Mouse (Mus musculus) thymus, adult 18-20 months (tissue): ENCODE measurements around the gene Vti1a.

ENCODE experiments used
- DNase-seq, 2 experiments: peaks; one replicate each; pipeline ENCODE4 v3.0.0; 2022; ENCODE audit warnings: mixed read lengths in 2 of 2

Gene Vti1a

DNA sequence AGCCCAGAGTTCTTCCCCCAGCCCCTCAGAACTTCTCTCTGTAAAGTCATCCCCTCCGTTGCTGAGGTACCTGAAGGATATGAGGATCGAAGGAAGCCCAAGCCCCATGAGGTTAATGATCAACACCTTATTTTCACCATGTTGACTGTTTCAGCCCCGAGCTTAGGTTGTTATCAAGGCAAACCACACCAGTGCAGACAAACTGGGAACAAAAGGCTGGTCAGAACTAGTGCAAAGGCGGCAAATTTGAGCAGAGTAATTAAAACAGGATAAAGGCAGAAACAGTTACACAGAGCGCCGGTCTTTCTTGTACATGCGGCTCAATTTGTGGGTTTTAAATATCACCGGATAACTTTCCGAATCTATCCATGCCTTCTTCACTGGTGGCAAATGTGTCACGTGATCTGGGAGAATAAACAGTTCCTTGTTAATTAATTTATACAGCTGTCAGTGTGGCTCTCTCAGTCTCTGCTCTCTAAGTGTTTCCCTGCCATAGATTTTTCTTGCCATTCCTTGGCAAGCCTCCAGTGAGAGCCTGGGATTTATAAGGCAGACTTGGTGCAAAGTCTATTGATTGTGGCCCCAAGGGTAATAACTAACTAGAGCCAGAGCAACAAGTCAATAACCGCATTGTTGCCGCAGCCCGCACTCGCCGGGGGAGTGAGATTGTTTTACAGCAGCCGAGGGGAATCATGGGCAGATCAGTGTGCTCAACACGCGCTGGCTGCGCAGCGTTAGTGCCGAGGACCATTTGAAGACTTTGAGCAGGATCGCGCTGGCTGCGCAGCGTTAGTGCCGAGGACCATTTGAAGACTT, 277.0 kb downstream of the Vti1a start:
- DNase-seq = no peak

- no peak for DNase-seq
Measured at GRCm38 (mm10) chr19:55593729-55594444, 277.8 kb downstream of the Vti1a start.

GRCm38 (mm10) chr19:55594451-55594850, 278.4 kb downstream of the Vti1a start:
- no peak for DNase-seq

GRCm38 (mm10) chr19:55595945-55596649, 280.0 kb downstream of the Vti1a start:
- no peak for DNase-seq

- no peak for DNase-seq
Measured at GRCm38 (mm10) chr19:55596804-55597203, 280.7 kb downstream of the Vti1a start.

- no peak for DNase-seq
Measured at GRCm38 (mm10) chr19:55597296-55597695, 281.2 kb downstream of the Vti1a start.

- no peak for DNase-seq
Measured at GRCm38 (mm10) chr19:55597951-55598350, 281.9 kb downstream of the Vti1a start.

DNA sequence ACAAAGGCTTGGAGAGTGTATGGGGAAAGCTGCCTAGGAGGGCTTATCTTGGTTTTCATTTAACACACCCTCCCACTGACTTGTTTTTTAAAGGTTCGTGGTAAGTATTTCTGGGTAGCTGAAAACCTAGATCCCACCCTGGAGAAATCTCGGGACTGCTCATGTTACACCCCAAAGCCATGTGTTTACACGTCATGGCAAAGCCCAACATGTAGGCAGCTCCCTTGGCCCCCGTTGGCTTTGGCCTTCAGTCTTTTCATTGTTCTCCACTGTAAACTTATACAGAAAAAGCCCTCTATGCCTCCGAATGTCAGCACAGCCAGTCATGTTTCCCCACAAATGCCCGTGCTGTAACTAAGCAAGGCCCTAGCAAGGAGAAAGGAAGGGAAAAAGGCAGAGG, 283.0 kb downstream of the Vti1a start:
- no peak for DNase-seq

DNA sequence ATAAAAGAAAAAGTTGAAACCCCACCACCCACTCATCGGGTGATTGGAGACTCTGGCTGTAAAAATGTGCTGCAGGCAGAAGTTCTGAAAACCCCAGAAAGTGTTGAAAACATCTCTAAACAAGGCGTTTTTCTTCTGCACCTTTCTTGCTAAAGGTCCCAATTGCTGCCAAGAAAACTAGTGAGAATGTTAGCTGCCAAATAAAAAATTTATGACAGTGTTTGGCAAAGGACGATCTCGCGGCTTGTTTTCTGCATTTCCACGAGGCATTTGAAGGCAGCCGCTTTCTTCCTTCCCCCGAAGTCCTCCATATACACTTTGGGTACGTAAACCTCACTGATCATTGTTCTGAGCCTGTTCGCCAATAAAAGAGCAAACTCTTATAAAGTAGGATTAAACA, 291.6 kb downstream of the Vti1a start:
- DNase-seq = no peak

DNA sequence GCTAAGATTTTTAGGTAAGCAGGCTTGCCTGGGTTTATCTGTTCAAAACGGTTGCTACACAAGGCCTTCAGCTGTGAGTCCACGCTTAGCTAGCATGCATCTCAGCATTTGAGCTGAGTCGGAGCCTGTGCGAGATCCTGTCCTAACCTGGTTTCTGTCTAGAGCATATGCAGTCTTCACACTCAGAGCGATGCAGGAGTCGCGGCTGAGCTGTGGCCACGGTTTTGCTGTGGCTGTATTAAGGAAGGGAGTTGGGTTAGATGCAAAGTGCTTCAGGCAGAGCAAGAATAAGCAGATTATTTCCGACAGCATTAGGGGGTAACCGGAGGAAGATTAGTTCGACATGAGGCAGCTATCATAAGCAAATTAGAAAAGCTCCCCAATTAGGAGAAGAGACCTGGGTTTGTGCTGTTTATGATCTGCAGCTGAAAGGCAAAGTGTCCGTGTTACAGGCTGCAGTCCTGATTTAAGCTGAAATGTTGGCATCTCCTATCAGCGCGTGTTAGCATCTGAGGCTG, 292.8 kb downstream of the Vti1a start:
- no peak for DNase-seq

DNA sequence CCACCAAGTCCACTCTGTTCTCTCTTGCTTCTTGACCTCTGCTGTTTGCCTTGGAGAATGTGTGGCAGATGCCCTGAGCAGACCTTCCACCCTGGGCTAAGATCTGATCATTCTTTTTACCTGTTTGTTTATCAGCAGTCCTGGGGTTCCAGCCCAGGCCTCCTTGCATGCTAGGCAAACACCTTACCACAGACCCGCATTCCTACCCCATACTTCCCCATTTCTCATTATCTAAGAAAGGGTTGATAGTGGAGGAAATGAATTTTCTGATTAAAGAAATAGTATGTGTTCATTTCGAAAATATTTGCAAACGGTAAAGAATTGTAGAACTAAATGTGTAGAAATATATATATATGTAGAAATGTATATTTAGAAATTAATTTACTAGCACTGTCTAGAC, 293.7 kb downstream of the Vti1a start:
- DNase-seq = no peak

- no peak for DNase-seq
Measured at GRCm38 (mm10) chr19:55615743-55616142, 299.6 kb downstream of the Vti1a start.

- no peak for DNase-seq
Measured at GRCm38 (mm10) chr19:55616276-55616675, 300.2 kb downstream of the Vti1a start.

DNA sequence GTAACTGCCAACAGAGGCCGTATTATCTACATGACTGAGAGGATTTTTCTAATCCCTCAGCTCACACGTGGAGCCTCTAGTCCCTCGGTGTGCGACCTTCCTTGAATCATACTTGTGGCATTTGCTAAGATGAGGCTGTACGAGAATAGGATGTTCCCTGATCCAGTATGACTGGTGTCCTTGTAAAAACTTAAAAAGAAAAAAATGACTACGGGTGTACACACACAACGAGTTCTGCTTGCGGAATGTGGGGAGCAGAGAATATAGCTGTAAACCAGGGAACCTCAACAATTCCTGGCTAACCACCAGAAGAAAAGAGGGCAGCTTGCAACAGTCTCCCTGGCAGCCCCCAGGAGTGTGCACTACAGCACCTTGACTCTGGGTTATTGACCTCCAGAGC, 300.8 kb downstream of the Vti1a start:
- no peak for DNase-seq

- no peak for DNase-seq
Measured at GRCm38 (mm10) chr19:55618546-55618945, 302.5 kb downstream of the Vti1a start.

DNA sequence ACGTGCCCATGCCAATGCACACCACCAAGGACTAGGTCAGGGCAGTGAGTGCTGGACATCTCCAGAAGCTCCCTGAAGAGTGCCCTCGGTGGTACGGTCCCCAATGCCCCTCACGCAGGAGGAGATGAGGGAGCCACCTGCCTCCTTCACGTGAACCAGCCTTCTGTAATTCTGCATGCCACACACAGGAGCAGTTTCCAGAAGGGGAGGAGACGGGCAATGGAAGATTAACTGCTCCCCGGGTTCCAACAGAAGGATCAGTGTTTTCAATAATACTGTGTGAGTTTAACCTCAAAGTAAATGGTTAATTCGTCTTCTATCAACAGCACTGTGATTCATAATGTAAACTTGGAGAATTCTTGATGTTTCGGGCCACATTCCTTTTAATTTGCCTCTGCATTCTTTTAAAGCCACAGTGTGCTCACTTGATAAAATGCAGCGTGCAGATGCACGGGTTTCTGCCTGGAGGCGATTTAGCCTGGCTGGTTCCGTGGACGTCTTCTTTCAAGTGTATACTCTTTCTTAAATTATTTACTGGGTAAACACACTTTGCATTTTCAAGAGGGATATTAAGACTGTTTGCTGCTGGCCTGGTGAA, 304.4 kb downstream of the Vti1a start:
- no peak for DNase-seq

DNA sequence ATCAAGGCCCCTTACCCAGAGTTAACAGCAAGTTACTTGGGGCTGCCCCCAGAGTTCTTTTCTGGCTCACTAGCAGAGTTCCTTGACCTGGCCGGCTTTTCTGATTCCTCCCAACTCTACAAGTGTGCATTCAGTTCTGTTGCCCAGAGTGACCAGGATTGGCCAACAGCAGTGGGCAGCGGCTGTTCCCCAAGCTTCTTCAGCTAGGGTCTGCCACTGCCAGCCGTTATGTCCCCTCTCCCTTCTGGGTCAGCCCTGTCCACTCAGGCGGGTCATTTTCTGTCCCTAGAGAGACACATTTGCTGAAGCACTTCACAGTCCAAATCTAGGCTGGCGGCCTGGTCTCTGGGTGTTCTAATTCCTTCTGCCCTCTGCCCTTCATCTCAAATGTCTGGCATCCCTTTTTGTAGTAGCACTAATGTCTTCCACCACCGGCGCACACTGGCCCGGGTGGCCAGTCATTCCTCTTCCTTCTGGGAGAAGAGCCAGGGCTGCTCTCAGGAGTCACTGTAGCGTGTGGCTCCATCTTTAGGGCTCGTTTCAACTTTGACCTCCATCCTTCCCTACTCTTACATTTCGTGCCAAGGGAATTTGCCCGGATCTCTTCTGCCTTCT, 305.0 kb downstream of the Vti1a start:
- DNase-seq = no peak

DNA sequence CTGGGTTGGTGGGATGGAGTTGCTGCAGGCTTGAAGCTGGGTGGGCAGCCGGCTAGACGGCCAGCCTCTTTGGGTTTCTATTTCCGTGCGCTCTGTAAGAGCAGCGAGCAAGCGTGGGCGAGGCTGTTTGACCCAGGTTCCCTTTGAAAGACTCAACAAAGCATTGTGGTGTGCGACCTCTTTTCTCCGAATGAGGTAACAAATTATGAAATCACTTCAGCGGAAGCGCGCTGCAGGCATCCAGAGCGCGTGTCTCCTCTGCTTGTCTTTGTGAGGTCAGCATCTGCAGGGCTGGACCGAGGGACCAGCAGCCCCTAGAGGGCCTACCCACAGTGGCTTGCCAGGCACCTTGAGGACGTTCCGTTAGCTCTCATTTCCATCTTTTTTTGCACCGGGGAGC, 306.7 kb downstream of the Vti1a start:
- DNase-seq = no peak

GRCm38 (mm10) chr19:55623605-55624004, 307.5 kb downstream of the Vti1a start:
- no peak for DNase-seq

- no peak for DNase-seq
Measured at GRCm38 (mm10) chr19:55626483-55626882, 310.4 kb downstream of the Vti1a start.

DNA sequence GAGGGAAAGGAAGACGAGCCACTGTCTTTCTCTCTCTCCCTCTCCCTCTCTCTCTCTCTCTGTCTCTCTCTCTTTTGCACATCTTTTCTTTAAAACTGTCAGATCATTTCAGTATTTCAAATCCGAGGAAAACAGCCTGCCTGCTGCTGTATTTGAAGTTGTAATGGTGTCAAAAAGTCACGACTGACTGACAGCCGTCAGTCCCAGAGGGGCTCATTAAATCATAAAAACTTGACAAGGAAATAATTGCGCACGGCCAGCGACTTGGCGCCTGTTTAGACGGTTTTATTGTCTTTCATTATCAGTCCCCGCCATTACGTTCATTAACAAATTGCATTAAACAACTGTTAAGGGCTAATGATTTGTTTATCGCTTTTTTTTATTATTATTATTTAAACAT, 310.9 kb downstream of the Vti1a start:
- DNase-seq = no peak

GRCm38 (mm10) chr19:55635488-55635887, 319.4 kb downstream of the Vti1a start:
- no peak for DNase-seq

GRCm38 (mm10) chr19:55640251-55640650, 324.2 kb downstream of the Vti1a start:
- no peak for DNase-seq
